Mouse (Mus musculus): ENCODE measurements around the gene Klk1b26.
"Not testable (repeated sequence)": the region's sequence is repeated elsewhere in the genome, so short reads cannot be mapped to it uniquely, and the experiment has no call there.

The Klk1b26 gene

GRCm38 (mm10) chr7:44011868-44012267, at the start of gene Klk1b26:
Gene Klk1b26, plus strand, starts transcription at chr7:44012168.
- not testable (repeated sequence) for DNase-seq (ENCODE audit: low read depth)

GRCm38 (mm10) chr7:43966451-43966850, 45.5 kb upstream of the Klk1b26 start, which contains the start of gene Klk1b1:
Gene Klk1b1, plus strand, starts transcription at chr7:43966751.
- DNase-seq (ENCODE audit: low read depth), result no peak

- no peak for DNase-seq (ENCODE audit: low read depth)
Measured at GRCm38 (mm10) chr7:43967058-43967457, 44.9 kb upstream of the Klk1b26 start.

GRCm38 (mm10) chr7:43967612-43968011, 44.4 kb upstream of the Klk1b26 start:
- DNase-seq (ENCODE audit: low read depth), result no peak

- DNase-seq (ENCODE audit: low read depth), result not testable (repeated sequence)
Measured at GRCm38 (mm10) chr7:43975761-43976160, 36.2 kb upstream of the Klk1b26 start, which contains the start of gene Klk1b9. Gene Klk1b9, plus strand, starts transcription at chr7:43976061.

- no peak for DNase-seq (ENCODE audit: low read depth)
Measured at GRCm38 (mm10) chr7:43985657-43986056, 26.3 kb upstream of the Klk1b26 start.

GRCm38 (mm10) chr7:43994821-43995220, 17.1 kb upstream of the Klk1b26 start:
- DNase-seq (ENCODE audit: low read depth), result peak; percentile 2

- DNase-seq (ENCODE audit: low read depth), result not testable (repeated sequence)
Measured at GRCm38 (mm10) chr7:43995577-43995976, 16.4 kb upstream of the Klk1b26 start, which contains the start of gene Klk1b11. Gene Klk1b11, plus strand, starts transcription at chr7:43995877.

- DNase-seq (ENCODE audit: low read depth), result no peak
Measured at GRCm38 (mm10) chr7:44004847-44005246, 7.1 kb upstream of the Klk1b26 start.

GRCm38 (mm10) chr7:44014666-44015065, 2.7 kb downstream of the Klk1b26 start:
- not testable (repeated sequence) for DNase-seq (ENCODE audit: low read depth)

- no peak for DNase-seq (ENCODE audit: low read depth)
Measured at GRCm38 (mm10) chr7:44015071-44015470, 3.1 kb downstream of the Klk1b26 start.

- DNase-seq (ENCODE audit: low read depth), result not testable (repeated sequence)
Measured at GRCm38 (mm10) chr7:44051990-44052389, 40.0 kb downstream of the Klk1b26 start, which contains the start of gene Klk1b27. Gene Klk1b27, plus strand, starts transcription at chr7:44052290.

Data from 416B (cell line).